Mouse (Mus musculus) G1E (cell line): Measurements from ENCODE around the gene Fuz.

Experiments
- CTCF ChIP-seq: IDR thresholded peaks from 2 replicates; pipeline ENCODE4 v1.5.1; 2012; ENCODE audit warnings: low read depth, low read length, inconsistent platforms, mixed read lengths
- GATA1 ChIP-seq: IDR thresholded peaks from 2 replicates; pipeline ENCODE4 v1.6.1; 2012; ENCODE audit warnings: borderline replicate concordance, low read length, inconsistent platforms, mixed read lengths
- POLR2AphosphoS5 ChIP-seq: IDR thresholded peaks from 2 replicates; pipeline ENCODE4 v1.6.1; 2012; ENCODE audit warnings: low read depth, low read length, inconsistent platforms; ENCODE audit not compliant: insufficient replicate concordance
- TAL1 ChIP-seq: conservative IDR thresholded peaks from 2 replicates; pipeline ENCODE4 v1.6.1; 2012; ENCODE audit warnings: low read depth, low read length, inconsistent platforms, mixed read lengths

DNA sequence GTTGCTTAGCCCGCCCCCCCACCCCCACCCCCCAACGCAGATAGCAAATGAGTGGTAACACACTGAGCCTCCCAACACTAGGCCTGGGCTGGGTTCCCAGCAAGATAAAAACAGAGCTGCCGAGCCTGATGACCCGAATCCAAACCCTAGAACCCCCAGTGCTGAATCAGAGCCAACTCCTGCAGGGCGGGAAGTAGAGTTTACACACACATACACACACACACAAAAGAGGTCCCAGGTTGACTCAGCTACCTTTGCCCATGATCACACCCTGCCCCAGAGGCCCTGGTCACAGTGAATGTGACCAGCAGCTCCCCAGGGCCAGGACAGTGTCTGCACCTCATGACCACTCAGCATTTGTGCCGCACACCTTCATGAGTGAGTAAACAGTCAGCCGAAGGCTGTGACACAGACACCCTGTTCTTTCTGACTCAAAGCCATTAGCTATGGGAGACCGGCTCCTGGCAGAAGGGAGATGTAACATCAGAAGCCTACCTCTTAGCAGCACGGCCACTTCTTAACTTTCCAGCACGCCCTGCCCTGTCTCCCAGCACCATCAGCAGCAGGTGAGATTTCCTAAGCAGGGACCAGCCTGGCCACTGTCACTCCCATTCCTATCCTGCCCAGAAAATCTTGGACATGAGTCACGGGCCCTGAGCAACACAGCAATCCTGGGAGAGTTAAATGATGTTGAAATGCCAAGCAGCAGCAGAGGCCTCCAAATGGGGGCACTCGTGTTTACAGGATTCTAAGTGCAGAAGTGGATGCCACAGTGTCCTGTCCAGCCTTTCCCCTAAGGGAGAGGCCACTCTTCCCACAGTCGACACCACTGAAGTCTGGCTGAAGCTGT, 7.4 kb upstream of the Fuz start:
- TF ChIP-seq CTCF = no peak
- TF ChIP-seq POLR2AphosphoS5 = no peak
- no peak for TF ChIP-seq TAL1
- TF ChIP-seq GATA1 = no peak
